Mouse (Mus musculus) kidney, adult 8-10 months (tissue): ENCODE measurements at regions not wholly inside any gene's neighbourhood (a gene's known extent, or its start where the extent isn't known, plus 50 kb on each side); places are given as distances from the start of the nearest gene placed in this dataset.

ENCODE experiments used
- DNase-seq, 2 experiments: peaks; one replicate each; pipeline ENCODE4 v3.0.0; 2022

DNA sequence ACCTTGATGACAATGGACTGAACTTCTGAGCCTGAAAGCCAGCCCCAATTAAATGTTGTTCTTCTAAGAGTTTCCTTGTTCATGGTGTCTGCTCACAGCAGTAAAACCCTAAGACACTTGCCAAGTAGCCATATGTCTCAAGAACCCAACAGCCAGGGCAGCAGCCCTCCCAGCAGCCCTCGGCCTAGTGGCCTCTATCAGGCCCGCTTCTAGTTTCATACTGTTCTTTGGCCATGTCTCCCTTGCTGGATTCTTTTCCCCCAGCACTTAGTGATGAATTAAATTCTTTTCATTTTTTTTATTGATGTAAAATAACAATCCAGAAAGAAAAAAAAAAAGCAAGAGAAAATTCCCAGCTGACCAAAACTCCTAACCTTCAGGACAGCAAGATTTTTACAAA is 191.9 kb upstream of the Dio3 start:
- no peak for DNase-seq

DNA sequence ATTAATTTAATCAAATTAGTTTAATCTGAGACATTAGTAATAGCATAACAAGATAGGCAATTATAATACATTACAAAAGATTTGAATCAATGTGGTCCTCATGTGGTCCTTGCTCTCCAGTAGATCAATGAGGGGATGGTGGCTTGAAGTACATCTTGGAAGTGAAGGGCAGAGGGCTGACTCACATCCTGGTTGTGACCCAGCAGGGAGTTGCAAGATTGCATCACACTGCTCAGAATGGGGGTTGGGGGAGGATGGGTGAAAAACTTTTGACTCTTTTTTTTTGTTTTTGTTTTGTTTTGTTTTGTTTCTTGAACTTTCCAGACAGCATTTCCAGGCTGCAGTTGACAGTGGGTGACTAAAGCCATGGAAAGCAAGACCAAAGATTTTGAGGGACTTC is 191.1 kb upstream of the Dio3 start:
- DNase-seq: no peak

DNA sequence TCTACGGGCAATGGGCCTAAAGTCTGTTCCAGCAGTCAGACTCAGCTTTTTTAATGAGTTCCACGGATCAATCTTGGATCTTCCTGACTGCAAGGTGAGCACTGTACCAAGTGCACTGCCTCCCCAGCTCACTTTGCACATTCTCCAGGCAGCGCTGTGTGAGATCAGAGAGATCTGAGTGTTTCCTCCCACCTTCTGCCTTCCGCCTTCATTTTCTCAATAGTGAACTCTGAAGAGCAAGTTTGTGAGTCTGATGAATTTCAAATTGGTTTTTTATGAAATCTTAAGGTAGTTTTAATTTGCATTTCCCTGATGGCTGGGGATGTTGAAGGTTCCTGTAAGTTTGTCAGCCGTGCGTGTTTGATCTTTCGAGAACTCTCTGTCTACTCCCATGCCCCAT is 176.7 kb upstream of the Dio3 start:
- no peak for DNase-seq

DNA sequence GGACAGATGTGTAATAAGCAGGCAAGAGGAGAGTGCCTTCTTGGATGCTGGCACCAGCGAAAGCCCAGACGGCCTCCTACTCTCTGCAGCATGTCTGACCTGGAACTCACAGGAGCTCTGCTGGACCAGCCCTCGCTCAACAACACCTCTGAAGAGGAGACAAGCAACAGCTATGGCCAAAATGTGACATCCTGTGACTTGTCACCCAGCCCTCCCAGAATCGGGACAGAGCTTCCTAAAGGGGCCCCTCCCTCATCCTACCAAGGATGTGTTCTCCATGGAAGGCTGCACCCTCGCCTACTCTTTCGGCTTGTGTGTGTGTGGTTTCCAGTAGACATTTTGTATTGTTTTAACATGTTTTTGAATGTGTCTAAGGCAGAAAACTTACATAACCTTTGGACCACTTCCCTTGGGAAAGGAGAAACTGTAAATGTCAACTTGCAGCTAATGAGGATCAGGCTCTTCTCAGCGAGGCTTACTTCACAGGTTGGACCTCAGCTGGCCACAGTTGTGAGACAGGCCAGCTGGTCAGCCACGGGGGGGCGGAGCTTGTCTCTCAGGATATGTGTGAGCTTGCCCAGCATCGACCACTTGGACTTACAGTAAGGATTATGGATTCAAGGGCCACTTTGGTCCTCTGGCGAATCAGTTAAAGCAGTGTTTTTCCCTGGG is 166.7 kb upstream of the Dio3 start:
- DNase-seq: no peak

DNA sequence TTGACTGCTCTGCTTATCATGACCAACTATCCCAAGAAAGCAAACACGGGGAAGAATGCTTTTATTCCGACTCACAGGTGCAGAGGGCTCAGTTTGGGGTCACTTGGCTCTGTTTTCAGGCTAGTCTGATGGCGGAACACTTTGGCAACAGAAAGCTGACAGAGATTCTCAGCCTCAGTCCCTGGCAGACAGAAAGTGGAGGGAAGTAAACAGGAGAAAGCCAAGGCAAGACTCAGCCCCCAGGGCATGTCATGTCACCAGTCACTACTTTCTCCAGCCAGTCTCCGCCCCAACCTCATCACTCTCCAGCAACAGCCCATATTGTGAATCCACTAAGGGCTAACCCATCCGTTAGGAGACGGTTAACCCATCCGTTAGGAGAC is 166.2 kb upstream of the Dio3 start:
- no peak for DNase-seq

DNA sequence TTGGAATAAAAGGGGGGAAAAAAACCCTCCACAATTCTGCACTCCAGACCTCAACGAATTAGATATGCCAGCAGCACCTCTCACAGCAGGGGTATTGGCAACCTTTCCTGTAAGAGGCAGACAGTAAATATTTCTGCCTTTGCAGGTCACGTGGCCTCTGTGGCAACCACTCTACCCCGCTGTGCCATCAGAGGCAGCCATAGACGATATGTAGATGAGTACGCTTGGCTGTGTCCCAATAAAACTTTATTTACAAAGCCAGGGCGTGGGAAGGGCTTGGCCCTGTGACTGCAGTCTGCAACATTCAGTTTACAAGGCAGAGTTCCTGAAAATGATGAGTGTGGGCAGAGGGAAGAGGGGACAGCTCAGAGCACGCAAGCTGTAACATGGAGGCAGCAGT is 158.7 kb upstream of the Dio3 start:
- no peak for DNase-seq

DNA sequence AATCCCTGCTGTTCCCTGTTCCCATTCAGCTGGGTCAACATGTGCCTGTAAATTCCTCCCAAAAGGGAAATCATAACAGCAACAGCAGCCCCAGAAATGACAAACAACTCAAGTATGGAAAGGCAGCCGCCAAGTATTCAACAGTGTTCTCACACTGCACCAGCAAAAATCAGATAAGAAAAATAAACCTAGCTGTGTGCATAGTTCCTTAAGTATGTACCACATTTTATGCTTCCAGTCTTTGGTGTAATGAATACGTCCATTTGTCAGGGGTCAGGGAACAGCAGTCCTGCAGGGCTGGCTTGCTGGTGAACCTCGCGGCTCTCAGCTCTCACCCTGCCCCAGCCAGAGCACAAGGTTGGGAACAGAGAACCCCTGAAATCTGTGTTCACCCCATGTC is 155.9 kb upstream of the Dio3 start:
- DNase-seq: peak in 1 of 2 experiments; percentile 28

DNA sequence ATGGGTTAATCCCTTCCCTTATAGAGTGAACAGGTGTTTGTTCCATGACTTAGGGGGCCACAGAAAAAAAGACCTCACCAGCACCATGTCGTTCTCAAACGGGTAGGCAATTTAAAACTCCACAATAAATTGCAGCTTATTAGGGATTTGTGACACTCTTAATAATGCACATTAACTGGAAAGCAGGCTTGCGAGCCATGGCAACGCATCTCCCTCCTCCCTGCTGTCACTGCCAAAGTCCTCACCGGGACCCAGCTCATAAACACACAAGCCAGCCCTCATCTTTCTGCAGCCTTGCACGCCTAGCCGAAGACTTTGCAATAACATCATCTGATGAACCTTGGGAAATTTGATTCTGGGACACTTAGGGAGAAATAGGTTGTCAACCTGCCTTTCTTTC is 152.3 kb upstream of the Dio3 start:
- DNase-seq: no peak

DNA sequence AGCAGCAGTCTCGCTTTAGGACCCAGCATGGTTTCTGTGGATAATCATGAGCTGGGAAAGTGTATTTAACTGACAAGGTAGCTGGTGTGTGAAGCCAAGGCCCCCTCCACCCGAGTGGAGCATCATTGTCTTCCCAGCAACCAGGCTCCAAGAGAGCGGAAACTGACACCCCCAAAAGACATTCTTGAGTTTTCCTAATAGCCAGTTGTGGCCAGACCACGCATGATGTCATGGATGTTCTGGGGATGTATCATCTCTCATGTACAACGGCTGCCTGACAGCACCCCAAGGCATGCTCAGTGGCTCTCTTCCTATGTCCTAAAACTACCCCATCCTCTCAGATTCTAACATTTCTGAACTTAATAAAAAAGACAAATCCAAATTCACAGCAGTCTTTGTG is 133.5 kb upstream of the Dio3 start:
- DNase-seq: no peak

DNA sequence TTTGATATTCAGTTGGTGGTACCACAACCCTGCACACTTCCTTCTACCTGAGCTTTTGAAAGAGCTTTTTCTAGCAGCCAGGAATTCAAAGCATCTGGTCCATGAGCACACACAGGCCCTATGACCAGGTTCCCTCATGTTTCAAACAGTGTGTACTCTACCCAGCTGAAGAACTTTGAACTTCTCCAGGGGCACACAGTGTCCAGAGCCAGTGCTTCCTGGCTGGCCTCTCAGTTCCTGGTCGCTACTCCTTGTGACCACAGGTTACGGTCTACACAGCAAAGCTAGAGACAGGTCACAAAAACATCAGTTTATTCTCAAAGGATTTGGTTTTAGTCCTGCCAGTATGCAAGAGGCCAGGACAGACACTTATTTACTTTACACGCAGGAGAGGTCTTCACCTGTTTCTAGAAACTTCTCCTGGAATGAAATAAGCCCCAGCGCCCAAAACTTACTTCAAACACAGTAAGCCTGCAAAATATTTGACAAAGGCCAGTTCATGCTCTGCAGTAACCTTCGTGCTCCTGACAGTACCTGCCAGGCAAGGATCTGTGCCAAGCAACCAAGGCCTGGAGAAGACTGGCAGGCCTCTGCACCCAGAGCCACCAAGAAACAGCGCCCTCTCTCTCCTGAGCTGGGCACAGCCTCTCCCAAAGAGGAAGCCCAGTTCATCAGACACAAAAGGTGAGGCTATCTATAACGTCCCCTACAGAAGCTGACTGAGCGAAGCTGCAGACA is 124.5 kb upstream of the Dio3 start:
- DNase-seq: peak; percentile 79 to 85

DNA sequence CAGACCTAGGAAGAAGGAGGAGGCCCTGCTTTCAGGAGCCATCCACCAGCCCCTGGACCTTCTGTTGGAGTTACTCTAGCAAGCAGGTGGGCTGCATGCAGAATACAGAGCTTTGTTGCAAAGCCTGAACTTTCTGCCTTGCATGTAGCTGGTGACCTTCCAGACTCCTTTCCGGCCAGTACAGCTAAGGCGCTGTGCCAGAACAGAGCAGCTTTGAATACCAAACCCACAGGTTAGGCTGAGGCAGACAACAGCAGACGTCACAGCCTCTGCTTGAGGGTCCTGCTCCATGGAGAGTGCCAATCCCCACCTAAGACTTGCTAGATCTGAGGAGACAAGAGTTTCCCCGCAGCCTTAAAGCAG is 123.9 kb upstream of the Dio3 start:
- DNase-seq: peak; percentile 43 to 69

DNA sequence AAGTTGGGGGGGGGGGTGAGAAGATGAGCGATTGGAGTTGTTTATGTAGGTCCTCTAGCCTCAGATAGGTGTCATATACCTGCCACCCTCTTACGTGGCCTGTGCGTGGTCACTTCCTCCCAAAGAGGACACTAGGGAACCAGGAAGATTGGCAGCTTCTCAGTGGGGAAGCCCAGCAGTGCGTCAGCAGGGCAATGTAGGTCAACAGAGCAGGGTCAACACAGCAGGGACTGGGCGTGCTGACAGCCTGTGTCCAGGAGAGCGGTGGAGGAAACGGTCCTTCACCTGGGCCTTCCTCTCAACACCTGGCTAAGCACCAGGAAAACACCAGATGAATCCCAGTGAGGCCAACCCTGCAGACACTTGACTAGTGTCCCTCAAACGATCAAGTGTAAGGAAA is 122.4 kb upstream of the Dio3 start:
- peak; percentile 22 to 47 for DNase-seq

DNA sequence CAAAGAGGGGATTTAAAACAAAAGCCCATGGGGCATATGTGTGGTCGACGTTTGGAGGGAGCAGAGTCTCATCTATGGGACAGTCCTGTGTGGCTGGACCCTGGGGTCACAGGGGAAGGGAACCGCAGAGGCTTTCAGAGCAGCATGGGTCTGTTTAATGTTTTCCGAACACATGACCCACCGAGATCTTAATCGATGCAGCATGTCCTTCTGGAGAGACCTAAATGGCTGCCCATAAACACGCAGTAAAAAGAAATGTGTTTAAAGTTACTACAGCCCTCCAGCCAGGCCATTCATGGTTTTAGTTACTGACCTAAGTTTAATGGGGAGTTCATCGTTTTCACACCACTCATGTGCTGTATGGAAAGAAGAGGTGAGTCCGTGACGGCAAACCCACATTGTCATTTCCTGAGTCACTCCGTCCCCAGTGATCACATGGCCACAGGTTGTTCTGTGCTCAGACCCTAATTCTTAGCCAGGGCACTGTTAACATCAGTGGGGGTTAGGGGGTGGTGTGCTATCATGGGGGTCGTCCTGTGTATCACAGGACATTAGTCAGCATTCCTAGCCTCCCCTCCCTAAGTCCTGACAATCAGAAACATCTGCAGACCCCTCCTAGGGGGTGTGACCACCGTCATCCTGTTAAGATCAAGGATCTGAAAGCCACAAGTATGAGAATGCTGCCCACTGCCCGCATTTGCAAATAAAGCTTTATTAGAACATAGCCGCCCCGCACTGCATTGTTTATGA is 120.7 kb upstream of the Dio3 start:
- DNase-seq: peak in 1 of 2 experiments; percentile 4

DNA sequence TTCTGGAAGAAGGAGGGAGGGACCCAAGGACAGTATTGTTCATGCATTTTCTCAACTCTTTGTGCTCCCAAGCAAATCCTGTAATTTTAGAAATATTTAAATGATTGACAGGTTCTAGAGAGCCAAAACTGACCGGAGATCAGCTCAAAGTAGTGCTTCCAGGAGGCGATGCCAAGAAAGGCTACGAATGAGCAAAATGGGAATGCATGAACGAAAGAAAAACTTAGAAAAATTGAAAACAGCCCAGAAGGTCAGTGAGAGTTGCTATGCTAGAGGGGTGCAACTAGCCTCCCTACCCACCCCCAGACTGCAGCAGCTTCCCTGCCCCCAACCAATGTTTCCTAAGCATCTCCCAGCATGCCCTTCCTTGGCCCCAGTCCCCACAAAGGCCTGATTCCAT is 117.6 kb upstream of the Dio3 start:
- no peak for DNase-seq

DNA sequence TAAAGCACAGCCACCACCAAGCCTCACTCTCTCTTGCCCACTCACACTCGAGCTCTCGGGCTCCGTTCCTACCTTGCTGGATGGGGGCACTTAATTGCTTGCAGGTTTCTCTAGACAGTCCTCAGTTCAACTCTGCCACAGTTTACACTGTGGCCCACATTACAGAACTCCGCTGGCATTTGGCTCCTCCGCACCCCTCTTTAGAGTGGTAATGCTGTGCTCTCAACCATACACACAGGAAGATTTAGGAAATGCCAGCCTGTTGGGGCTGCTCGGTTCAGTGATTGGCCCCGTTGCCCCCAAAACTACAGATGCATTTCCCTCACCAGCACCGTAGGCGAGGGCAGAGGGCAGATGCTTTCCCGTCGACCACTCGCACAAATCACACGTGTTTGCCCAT is 113.4 kb upstream of the Dio3 start:
- no peak for DNase-seq

DNA sequence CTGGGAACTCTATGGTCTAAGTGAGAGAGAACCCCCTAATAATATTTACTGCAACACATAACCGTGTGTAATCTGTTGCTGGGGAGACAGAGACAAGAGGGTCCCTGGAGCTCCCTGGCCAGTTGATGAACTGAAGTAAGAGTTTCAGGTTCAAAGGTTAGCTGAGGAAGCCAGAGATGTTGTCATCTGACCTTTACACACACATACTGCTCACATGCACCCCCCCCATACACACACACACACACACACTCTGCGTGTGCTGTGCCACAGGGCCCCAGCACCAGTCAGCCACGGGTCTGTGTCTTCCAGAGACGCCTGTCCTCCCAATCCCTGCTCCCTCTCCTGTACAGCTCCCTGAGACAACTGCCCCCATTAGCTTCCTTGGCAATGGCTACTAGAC is 110.5 kb upstream of the Dio3 start:
- no peak for DNase-seq

DNA sequence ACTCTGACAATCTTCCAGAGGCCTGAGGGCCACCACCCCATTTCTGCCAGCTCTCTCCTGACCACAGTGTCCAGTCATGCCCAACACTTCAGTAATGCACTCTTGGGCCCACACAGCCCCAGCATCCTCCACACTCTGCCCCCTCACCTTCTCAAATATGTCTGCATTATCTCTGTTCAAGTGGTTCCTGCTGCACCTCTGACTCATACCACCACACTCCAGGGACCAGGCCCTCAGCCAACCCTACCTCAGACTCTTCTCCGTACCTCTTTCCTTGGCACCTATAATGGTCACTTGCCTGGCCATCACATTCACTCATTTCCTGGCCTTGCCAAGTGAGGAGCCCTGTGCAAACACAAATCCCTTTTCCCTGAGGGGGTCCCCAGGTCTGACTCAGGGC is 109.6 kb upstream of the Dio3 start:
- DNase-seq: no peak

DNA sequence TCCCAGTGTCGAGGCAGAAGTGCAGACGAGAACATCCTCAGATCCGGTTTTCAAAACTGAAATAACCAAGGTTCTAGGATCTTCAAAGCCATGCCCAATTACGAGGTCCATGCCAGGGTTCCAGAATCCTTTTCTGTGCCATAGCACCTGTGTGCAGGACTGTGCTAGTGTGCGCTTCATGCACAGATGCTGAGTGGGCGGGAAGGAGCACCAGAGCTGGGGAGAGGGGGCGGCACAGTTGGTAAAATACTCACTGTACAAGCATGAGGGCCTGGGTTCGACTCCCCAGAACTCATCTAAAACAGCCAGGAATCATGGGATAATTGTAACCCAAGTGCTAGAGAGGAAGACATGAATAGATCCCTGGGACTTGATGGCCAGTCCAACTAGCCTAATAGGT is 108.4 kb upstream of the Dio3 start:
- no peak for DNase-seq

DNA sequence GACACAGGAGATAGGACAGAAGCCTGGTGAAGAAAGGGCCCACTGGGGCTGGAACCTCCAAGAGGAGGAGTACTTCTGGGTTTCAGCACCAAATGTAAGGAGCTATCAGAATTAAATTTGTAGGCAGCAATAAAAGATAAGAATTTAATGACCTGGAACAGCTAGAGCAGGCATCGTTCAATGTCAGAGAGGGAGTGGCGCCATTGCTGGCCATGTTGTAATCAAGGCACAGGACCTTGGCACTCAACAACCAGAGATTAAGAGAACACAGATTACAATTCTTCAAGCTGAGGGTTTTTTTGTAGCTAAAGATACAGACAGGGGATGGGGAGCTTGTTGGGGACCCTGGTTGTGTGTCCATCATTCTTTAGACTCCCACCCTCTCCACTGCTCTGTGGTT is 101.0 kb upstream of the Dio3 start:
- DNase-seq: no peak

DNA sequence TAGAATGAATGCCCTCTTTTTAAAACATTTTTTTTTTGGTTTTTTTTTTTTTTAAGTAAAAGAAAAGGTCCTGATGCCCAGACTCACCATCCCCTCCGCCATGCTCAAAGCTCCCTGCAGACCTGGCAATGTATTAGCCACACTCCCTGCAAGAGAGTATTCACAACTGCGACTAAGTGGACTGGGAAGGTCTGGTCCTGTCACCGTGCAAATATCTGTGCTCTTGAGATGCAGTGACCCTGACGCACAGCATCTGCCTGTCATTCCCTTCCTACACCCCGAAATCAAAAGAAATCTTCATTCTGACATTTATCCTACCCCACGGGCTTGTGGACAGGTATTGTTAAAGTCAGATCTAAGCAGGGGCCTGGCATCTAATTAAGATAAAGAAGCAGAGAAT is 95.4 kb upstream of the Dio3 start:
- no peak for DNase-seq

DNA sequence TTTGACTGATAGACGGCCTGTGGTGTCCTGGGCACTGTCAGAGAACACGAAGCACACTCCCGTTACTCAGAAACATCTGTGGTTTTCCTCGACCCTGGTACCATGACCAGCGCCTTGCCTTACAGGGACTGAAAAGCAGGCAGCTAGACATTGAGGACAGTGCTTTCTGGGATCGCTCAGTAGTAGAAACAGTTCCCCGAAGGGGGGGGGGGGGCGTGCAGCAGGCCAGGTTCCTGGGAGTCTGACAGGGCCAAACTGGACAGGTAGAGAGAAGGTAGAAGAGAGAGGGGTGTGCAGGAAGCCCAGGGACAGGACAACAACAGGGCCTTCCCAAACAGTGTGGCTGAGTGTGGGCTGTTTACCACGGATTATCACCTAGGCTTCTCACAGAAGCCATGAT is 93.5 kb upstream of the Dio3 start:
- DNase-seq: no peak

DNA sequence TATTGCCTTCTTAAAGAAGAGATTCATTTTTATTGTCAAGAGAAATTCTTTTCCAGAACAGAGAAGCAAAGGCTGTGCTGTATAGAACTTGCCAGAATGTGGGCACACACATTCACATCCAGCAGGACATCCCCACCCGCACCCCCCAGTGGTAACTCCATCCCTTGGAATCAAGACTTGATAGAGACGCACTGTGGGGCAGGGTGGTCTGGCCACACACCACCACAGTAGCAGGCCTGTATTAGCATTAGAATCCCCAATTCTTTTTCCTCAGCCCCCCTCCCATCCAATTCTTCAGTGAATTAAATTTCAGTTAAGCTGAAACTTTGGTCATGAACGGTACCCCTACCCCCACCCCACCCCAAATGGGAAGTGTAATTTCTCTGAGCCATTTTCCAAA is 92.5 kb upstream of the Dio3 start:
- no peak for DNase-seq

DNA sequence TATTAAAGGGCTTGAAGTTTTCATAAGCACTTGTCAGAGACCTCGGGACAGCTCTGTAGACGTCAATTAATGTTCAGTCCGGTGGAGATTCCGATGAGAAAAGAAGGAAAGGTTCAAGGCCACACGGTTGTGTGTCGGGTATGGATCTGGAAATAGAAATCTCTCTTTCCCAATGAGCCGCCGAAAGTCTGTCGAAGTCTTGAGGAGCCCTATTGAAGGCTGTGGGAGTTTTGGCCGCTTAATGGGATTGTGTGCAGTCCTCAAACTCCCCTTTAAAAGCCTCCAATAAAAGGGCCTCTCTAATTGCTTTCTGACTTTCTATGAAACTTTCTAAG is 92.0 kb upstream of the Dio3 start:
- no peak for DNase-seq
